In genomic region chr1:55363586-55363985, GRCm38 (mm10) we compare ENCODE assay signal across 8 mouse cellular contexts. TPM values are rescaled to one million over a fixed set of nuclear protein-coding genes. Genes with fewer than 3 reads are reported as not detected.
DNase-seq lines count a peak whose midpoint lies in the region; ATAC-seq and TF ChIP-seq lines count a peak whose summit lies in the region.

No protein-coding gene starts in this region.

- peak; percentile 40 for DNase-seq in urinary bladder, postnatal 14 days (ENCODE audit: low spot score)
- DNase-seq in urinary bladder, adult 2 months (ENCODE audit: low spot score), result no peak
- DNase-seq in kidney, postnatal 0 days (ENCODE audit: low spot score), result peak; percentile 42
- peak; percentile 30 for DNase-seq in lung, postnatal 14 days
- DNase-seq in retina, postnatal 7 days (ENCODE audit: low read depth, low spot score), result peak; percentile 16
- no peak for DNase-seq in ovary, postnatal 14 days (ENCODE audit: low spot score)

- peaks cover 7% of the 10 kb centered on the region for H3K9me3 ChIP-seq in embryonic facial prominence, embryonic 12.5 days
- H3K9me3 ChIP-seq in heart, embryonic 14.5 days (ENCODE audit: control insufficient read depth, low read length), result peaks cover 7% of the 10 kb centered on the region
- no peaks in the 10 kb centered on the region; the same call in 1 of the 2 replicates for H3K9me3 ChIP-seq in kidney, postnatal 0 days (replicated peaks; ENCODE audit: low read length)

- H3K27ac ChIP-seq in embryonic facial prominence, embryonic 12.5 days, result no peak overlapping the region
- H3K27ac ChIP-seq in heart, embryonic 14.5 days (replicated peaks in 1 of 2; ENCODE audit: control insufficient read depth in 1 of 2, insufficient read depth in 1 of 2, low read depth in 2 of 2, low read length in 2 of 2), result no peak overlapping the region
- H3K27ac ChIP-seq in kidney, postnatal 0 days, result no peak overlapping the region

- no peak overlapping the region for H3K9ac ChIP-seq in embryonic facial prominence, embryonic 12.5 days
- peak overlapping the region; percentile 56 for H3K9ac ChIP-seq in heart, embryonic 14.5 days (ENCODE audit: low read length)
- no peak overlapping the region for H3K9ac ChIP-seq in kidney, postnatal 0 days (ENCODE audit: low read depth, low read length)

- no peaks in the 10 kb centered on the region for H3K36me3 ChIP-seq in embryonic facial prominence, embryonic 12.5 days
- H3K36me3 ChIP-seq in heart, embryonic 14.5 days (ENCODE audit: control insufficient read depth, insufficient read depth, low read length), result no peaks in the 10 kb centered on the region
- no peaks in the 10 kb centered on the region for H3K36me3 ChIP-seq in kidney, postnatal 0 days (ENCODE audit: insufficient read depth, low read length)

- ATAC-seq in embryonic facial prominence, embryonic 12.5 days (ENCODE audit: insufficient number of reproducible peaks, insufficient read depth, low FRiP score, low TSS enrichment), result peak; percentile 80
- peak; percentile 54; the same call in 1 of the 2 replicates for ATAC-seq in heart, embryonic 14.5 days (ENCODE audit: insufficient number of reproducible peaks, insufficient read depth, low FRiP score, low read depth)
- peak; percentile 84 for ATAC-seq in kidney, postnatal 0 days (replicated peaks; ENCODE audit: low FRiP score, low read depth)

- peak overlapping the region; percentile 54 for H3K4me2 ChIP-seq in embryonic facial prominence, embryonic 12.5 days (replicated peaks)
- H3K4me2 ChIP-seq in heart, embryonic 14.5 days (ENCODE audit: low read length), result peak overlapping the region; percentile 76
- peak overlapping the region; percentile 59 for H3K4me2 ChIP-seq in kidney, postnatal 0 days (ENCODE audit: low read length)

- WGBS in embryonic facial prominence, embryonic 12.5 days, result 3% methylated on average over 27 of the region's 27 CpGs
- 5% methylated on average over 24 of the region's 27 CpGs for WGBS in heart, embryonic 14.5 days
- 1% methylated on average over 24 of the region's 27 CpGs for WGBS in kidney, postnatal 0 days

- no peak for TF ChIP-seq CTCF in kidney, postnatal 0 days (IDR thresholded peaks at IDR 0.05; ENCODE audit: low read depth)

- peaks cover 28% of the 10 kb centered on the region for H3K27me3 ChIP-seq in embryonic facial prominence, embryonic 12.5 days
- H3K27me3 ChIP-seq in heart, embryonic 14.5 days (ENCODE audit: control insufficient read depth, insufficient read depth, low read length), result peaks cover 17% of the 10 kb centered on the region
- H3K27me3 ChIP-seq in kidney, postnatal 0 days (ENCODE audit: insufficient read depth, low read length), result peaks cover 10% of the 10 kb centered on the region; the same call in 1 of the 2 replicates

- H3K4me1 ChIP-seq in embryonic facial prominence, embryonic 12.5 days, result no peaks in the 10 kb centered on the region
- H3K4me1 ChIP-seq in heart, embryonic 14.5 days (ENCODE audit: control insufficient read depth in 2 of 2, insufficient read depth in 2 of 2, low read length in 2 of 2), result peaks cover 0 to 4% of the 10 kb centered on the region in 2 experiments; a peak in 2 of 4 replicates
- no peaks in the 10 kb centered on the region for H3K4me1 ChIP-seq in kidney, postnatal 0 days (replicated peaks; ENCODE audit: insufficient read depth, low read length)

- H3K4me3 ChIP-seq in embryonic facial prominence, embryonic 12.5 days, result peak overlapping the region; percentile 43
- H3K4me3 ChIP-seq in heart, embryonic 14.5 days (ENCODE audit: control insufficient read depth in 1 of 2, insufficient read depth in 1 of 2, low read depth in 1 of 2, low read length in 2 of 2), result peak overlapping the region; percentile 52 to 67
- peak overlapping the region; percentile 33 for H3K4me3 ChIP-seq in kidney, postnatal 0 days (replicated peaks; ENCODE audit: low read depth, low read length)

RNA-seq across cellular contexts. Expression of gene Boll, which starts 0.3 kb away (rescaled TPM):
- 0.07 TPM in 1 of 2 replicates, not detected in the other for polyA plus RNA-seq in urinary bladder, adult 2 months (2012; rRNA removed)
- polyA plus RNA-seq in embryonic facial prominence, embryonic 12.5 days (2016; fragmentation: Nextera tagmentation; extraction: Ambion mirVana), result 0.43 and 0.54 TPM in 2 replicates
- 0.39 and 0.80 TPM in 2 replicates for polyA plus RNA-seq in heart, embryonic 14.5 days (2014; fragmentation: Nextera tagmentation; extraction: Ambion mirVana)
- 0.72 and 1.7 TPM in 2 replicates for polyA plus RNA-seq in kidney, postnatal 0 days (2015; fragmentation: Nextera tagmentation; extraction: Ambion mirVana)

RNA-seq across cellular contexts. Expression of gene Plcl1, which starts 42.1 kb away (rescaled TPM):
- polyA plus RNA-seq in urinary bladder, adult 2 months (2012; rRNA removed), result 6.7 and 9.2 TPM in 2 replicates
- polyA plus RNA-seq in embryonic facial prominence, embryonic 12.5 days (2016; fragmentation: Nextera tagmentation; extraction: Ambion mirVana), result 1.7 TPM in 2 replicates
- 1.1 and 1.2 TPM in 2 replicates for polyA plus RNA-seq in heart, embryonic 14.5 days (2014; fragmentation: Nextera tagmentation; extraction: Ambion mirVana)
- polyA plus RNA-seq in kidney, postnatal 0 days (2015; fragmentation: Nextera tagmentation; extraction: Ambion mirVana), result 3.9 and 4.2 TPM in 2 replicates

Comparison
In these comparisons a context has a peak if more than half of its experiments do, and no peak if none do; other contexts are left out.
1. DNase-seq: peak in urinary bladder, postnatal 14 days (single experiment), kidney, postnatal 0 days (single experiment), lung, postnatal 14 days (single experiment) and retina, postnatal 7 days (single experiment); none in urinary bladder, adult 2 months (single experiment) and ovary, postnatal 14 days (single experiment).
2. Peak in every context shown above with its lines, with median percentiles within 50 percentile points of each other: ATAC-seq, H3K4me2 ChIP-seq and H3K4me3 ChIP-seq.